Mouse (Mus musculus): ENCODE results near the gene Ulk4. TPM values are rescaled to one million over a fixed set of nuclear protein-coding genes. Genes with fewer than 3 reads are reported as not detected.
"Not testable (repeated sequence)": the region's sequence is repeated elsewhere in the genome, so short reads cannot be mapped to it uniquely, and the experiment has no call there.

Gene Ulk4
- polyA plus RNA-seq, 1 experiment from 2014 or later = 198 TPM

- H3K4me1 ChIP-seq = no peaks in the 10 kb centered on the region
- no peak for ATAC-seq (ENCODE audit: insufficient number of reproducible peaks, insufficient read depth, low FRiP score, low TSS enrichment)
- 19% methylated on average over 9 of the region's 9 CpGs for WGBS
Measured at GRCm38 (mm10) chr9:120926939-120927606, 349.9 kb downstream of the Ulk4 start.

GRCm38 (mm10) chr9:120926126-120926525, 350.9 kb downstream of the Ulk4 start:
- ATAC-seq (ENCODE audit: insufficient number of reproducible peaks, insufficient read depth, low FRiP score, low TSS enrichment) = no peak
- H3K27me3 ChIP-seq = no peaks in the 10 kb centered on the region
- no peak overlapping the region for H3K27ac ChIP-seq
- no peak overlapping the region for H3K9ac ChIP-seq
- H3K4me1 ChIP-seq = no peaks in the 10 kb centered on the region
- WGBS = 52% methylated on average over 1 of the region's 1 CpGs
- H3K36me3 ChIP-seq = no peaks in the 10 kb centered on the region
- H3K4me3 ChIP-seq = no peak overlapping the region
- no peak overlapping the region for H3K4me2 ChIP-seq (replicated peaks)
- H3K9me3 ChIP-seq = no peaks in the 10 kb centered on the region

More at GRCm38 (mm10) chr9:120926939-120927606, 349.9 kb downstream of the Ulk4 start:
- Histone ChIP-seq H3K27me3 (no peaks in the 10 kb centered on the region), H3K4me2 (replicated peaks) (no peak overlapping the region), H3K27ac (no peak overlapping the region), H3K36me3 (no peaks in the 10 kb centered on the region), H3K9me3 (no peaks in the 10 kb centered on the region), H3K4me3 (no peak overlapping the region), H3K9ac (no peak overlapping the region)

GRCm38 (mm10) chr9:120919130-120919529, 357.9 kb downstream of the Ulk4 start:
- Histone ChIP-seq H3K27me3 (no peaks in the 10 kb centered on the region), H3K4me3 (no peak overlapping the region), H3K27ac (peak overlapping the region; percentile 20; the same call in 1 of the 2 replicates), H3K4me1 (peaks cover 8% of the 10 kb centered on the region), H3K36me3 (no peaks in the 10 kb centered on the region), H3K9me3 (no peaks in the 10 kb centered on the region), H3K9ac (no peak overlapping the region), H3K4me2 (replicated peaks) (no peak overlapping the region)
- WGBS = 79% methylated on average over 5 of the region's 5 CpGs
- ATAC-seq (ENCODE audit: insufficient number of reproducible peaks, insufficient read depth, low FRiP score, low TSS enrichment) = 0 out of 2 replicates have a peak, but pooled peaks have one; percentile 15

- Histone ChIP-seq H3K9ac (no peak overlapping the region), H3K27me3 (no peaks in the 10 kb centered on the region), H3K36me3 (no peaks in the 10 kb centered on the region), H3K27ac (peak overlapping the region; percentile 20; the same call in 1 of the 2 replicates), H3K4me2 (replicated peaks) (no peak overlapping the region), H3K9me3 (no peaks in the 10 kb centered on the region), H3K4me3 (no peak overlapping the region), H3K4me1 (peaks cover 8% of the 10 kb centered on the region)
- 42% methylated on average over 6 of the region's 6 CpGs for WGBS
- no peak for ATAC-seq (ENCODE audit: insufficient number of reproducible peaks, insufficient read depth, low FRiP score, low TSS enrichment)
Measured at GRCm38 (mm10) chr9:120918642-120919041, 358.4 kb downstream of the Ulk4 start.

GRCm38 (mm10) chr9:120918211-120918610, 358.8 kb downstream of the Ulk4 start:
- peaks cover 8% of the 10 kb centered on the region for H3K4me1 ChIP-seq
- H3K4me3 ChIP-seq = no peak overlapping the region
- 74% methylated on average over 5 of the region's 5 CpGs for WGBS
- no peak overlapping the region for H3K27ac ChIP-seq
- no peaks in the 10 kb centered on the region for H3K27me3 ChIP-seq
- no peak for ATAC-seq (ENCODE audit: insufficient number of reproducible peaks, insufficient read depth, low FRiP score, low TSS enrichment)
- no peak overlapping the region for H3K9ac ChIP-seq
- no peaks in the 10 kb centered on the region for H3K36me3 ChIP-seq
- no peaks in the 10 kb centered on the region for H3K9me3 ChIP-seq
- no peak overlapping the region for H3K4me2 ChIP-seq (replicated peaks)

GRCm38 (mm10) chr9:120917619-120918018, 359.4 kb downstream of the Ulk4 start:
- H3K27ac ChIP-seq; H3K36me3 ChIP-seq; H3K9ac ChIP-seq; H3K27me3 ChIP-seq; H3K4me2 ChIP-seq (replicated peaks); H3K9me3 ChIP-seq; ATAC-seq (ENCODE audit: insufficient number of reproducible peaks, insufficient read depth, low FRiP score, low TSS enrichment); H3K4me3 ChIP-seq; H3K4me1 ChIP-seq: not testable (repeated sequence)
- WGBS = 96% methylated on average over 2 of the region's 2 CpGs

- no peak overlapping the region for H3K4me3 ChIP-seq
- no peak overlapping the region for H3K4me2 ChIP-seq (replicated peaks)
- no peaks in the 10 kb centered on the region for H3K9me3 ChIP-seq
- H3K36me3 ChIP-seq = no peaks in the 10 kb centered on the region
- WGBS = 86% methylated on average over 14 of the region's 14 CpGs
- H3K27me3 ChIP-seq = no peaks in the 10 kb centered on the region
- ATAC-seq (ENCODE audit: insufficient number of reproducible peaks, insufficient read depth, low FRiP score, low TSS enrichment) = no peak
- no peak overlapping the region for H3K27ac ChIP-seq
- no peak overlapping the region for H3K9ac ChIP-seq
- H3K4me1 ChIP-seq = peaks cover 8% of the 10 kb centered on the region
Measured at GRCm38 (mm10) chr9:120914877-120915459, 362.0 kb downstream of the Ulk4 start.

GRCm38 (mm10) chr9:120914429-120914828, 362.6 kb downstream of the Ulk4 start:
- H3K9ac ChIP-seq = no peak overlapping the region
- H3K27me3 ChIP-seq = no peaks in the 10 kb centered on the region
- H3K4me2 ChIP-seq (replicated peaks) = no peak overlapping the region
- peaks cover 8% of the 10 kb centered on the region for H3K4me1 ChIP-seq
- WGBS = 89% methylated on average over 4 of the region's 4 CpGs
- no peak overlapping the region for H3K4me3 ChIP-seq
- no peak for ATAC-seq (ENCODE audit: insufficient number of reproducible peaks, insufficient read depth, low FRiP score, low TSS enrichment)
- no peak overlapping the region for H3K27ac ChIP-seq
- H3K9me3 ChIP-seq = no peaks in the 10 kb centered on the region
- H3K36me3 ChIP-seq = no peaks in the 10 kb centered on the region

- Histone ChIP-seq H3K27ac (no peak overlapping the region), H3K27me3 (no peaks in the 10 kb centered on the region), H3K4me3 (no peak overlapping the region), H3K36me3 (no peaks in the 10 kb centered on the region), H3K4me1 (no peaks in the 10 kb centered on the region; the same call in 1 of the 2 replicates), H3K9ac (no peak overlapping the region), H3K9me3 (no peaks in the 10 kb centered on the region), H3K4me2 (replicated peaks) (no peak overlapping the region)
- 82% methylated on average over 13 of the region's 13 CpGs for WGBS
- no peak for ATAC-seq (ENCODE audit: insufficient number of reproducible peaks, insufficient read depth, low FRiP score, low TSS enrichment)
Measured at GRCm38 (mm10) chr9:120913152-120913551, 363.8 kb downstream of the Ulk4 start.

GRCm38 (mm10) chr9:120908461-120908860, 368.5 kb downstream of the Ulk4 start:
- ATAC-seq (ENCODE audit: insufficient number of reproducible peaks, insufficient read depth, low FRiP score, low TSS enrichment) = no peak
- Histone ChIP-seq H3K36me3 (no peaks in the 10 kb centered on the region), H3K27ac (no peak overlapping the region), H3K27me3 (no peaks in the 10 kb centered on the region), H3K4me2 (replicated peaks) (no peak overlapping the region), H3K4me1 (no peaks in the 10 kb centered on the region), H3K9me3 (no peaks in the 10 kb centered on the region), H3K4me3 (no peak overlapping the region), H3K9ac (no peak overlapping the region)
- WGBS = 85% methylated on average over 6 of the region's 6 CpGs

All from embryonic facial prominence, embryonic 12.5 days (tissue).